Mouse (Mus musculus): ENCODE measurements around the gene Cela2a.

- no peak for TF ChIP-seq POLR2A (IDR thresholded peaks at IDR 0.05; ENCODE audit: insufficient read depth, low read depth, low read length)
- peak; percentile 52 for TF ChIP-seq CTCF (IDR thresholded peaks at IDR 0.05)
These were observed 2.2 kb upstream of the Cela2a start for GRCm38 (mm10) chr4:141828177-141828576.
